Mouse (Mus musculus) stomach, postnatal 0 days (tissue): ENCODE data around the gene Fyn. TPM values are rescaled to one million over a fixed set of nuclear protein-coding genes. Genes with fewer than 3 reads are reported as not detected.

Experiments used
- ATAC-seq: fragments of 200-750 bp; cut with Nextera tagmentation; 2 replicates; pipeline ENCODE4 v1.8.0; 2017; ENCODE audit not compliant: low FRiP score, low TSS enrichment
- DNase-seq: peaks from one replicate; pipeline ENCODE4 v3.0.0-alpha.2; 2016; ENCODE audit warnings: low spot score
- H3K27ac ChIP-seq: fragments of 300-500 bp; sonication (generic); replicated peaks from 2 replicates; pipeline ENCODE4 v1.5.1; 2014; ENCODE audit warnings: mild to moderate bottlenecking, control low read depth
- H3K27me3 ChIP-seq: fragments of 300-500 bp; sonication (generic); 2 replicates; pipeline ENCODE4 v1.6.1; 2014; ENCODE audit warnings: low read length; ENCODE audit not compliant: control insufficient read depth, insufficient read depth
- H3K36me3 ChIP-seq: fragments of 300-500 bp; sonication (generic); 2 replicates; pipeline ENCODE4 v1.6.1; 2014; ENCODE audit warnings: low read length, mixed read lengths; ENCODE audit not compliant: control insufficient read depth, insufficient read depth
- H3K4me1 ChIP-seq: fragments of 300-500 bp; sonication (generic); replicated peaks from 2 replicates; pipeline ENCODE4 v1.6.1; 2014; ENCODE audit warnings: antibody characterized with exemption; ENCODE audit not compliant: control insufficient read depth, insufficient read depth
- H3K4me2 ChIP-seq: fragments of 300-500 bp; sonication (generic); replicated peaks from 2 replicates; pipeline ENCODE4 v1.6.1; 2014; ENCODE audit warnings: low read depth, mild to moderate bottlenecking, control low read depth, moderate library complexity
- H3K4me3 ChIP-seq: fragments of 300-500 bp; sonication (generic); 2 replicates; pipeline ENCODE4 v1.5.1; 2014; ENCODE audit warnings: low read depth, low read length, control low read depth
- H3K9ac ChIP-seq: fragments of 300-500 bp; sonication (generic); 2 replicates; pipeline ENCODE4 v1.6.1; 2014; ENCODE audit warnings: mild to moderate bottlenecking, low read length, control low read depth, mixed read lengths
- H3K9me3 ChIP-seq: fragments of 300-500 bp; sonication (generic); 2 replicates; pipeline ENCODE4 v1.6.1; 2016; ENCODE audit warnings: low read length; ENCODE audit not compliant: control insufficient read depth
- CTCF ChIP-seq: IDR thresholded peaks from 2 replicates; pipeline ENCODE4 v1.5.1; 2016; ENCODE audit warnings: antibody characterized with exemption, low read depth, mild to moderate bottlenecking, moderate library complexity
- EP300 ChIP-seq: optimal IDR thresholded peaks from 2 replicates; pipeline ENCODE3; 2016; ENCODE audit warnings: antibody characterized with exemption
- WGBS: fragments of 180-500 bp; shearing (Covaris S2); extraction: QIAGEN DNeasy Blood & Tissue Kit; methylation state at CpG from one replicate; pipeline ENCODE4 v1.1.7; 2014; 5-methylcytosine and 5-hydroxymethylcytosine counted together
- polyA plus RNA-seq: library from polyadenylated mRNA; unstranded; fragments of >200 nt; fragmentation: Nextera tagmentation; extraction: Ambion mirVana; gene quantifications from 2 replicates; pipeline ENCODE4 v1.2.1, GENCODE M21; 2015

The Fyn gene
- polyA plus RNA-seq, 1 experiment from 2014 or later = 12.5 TPM

DNA sequence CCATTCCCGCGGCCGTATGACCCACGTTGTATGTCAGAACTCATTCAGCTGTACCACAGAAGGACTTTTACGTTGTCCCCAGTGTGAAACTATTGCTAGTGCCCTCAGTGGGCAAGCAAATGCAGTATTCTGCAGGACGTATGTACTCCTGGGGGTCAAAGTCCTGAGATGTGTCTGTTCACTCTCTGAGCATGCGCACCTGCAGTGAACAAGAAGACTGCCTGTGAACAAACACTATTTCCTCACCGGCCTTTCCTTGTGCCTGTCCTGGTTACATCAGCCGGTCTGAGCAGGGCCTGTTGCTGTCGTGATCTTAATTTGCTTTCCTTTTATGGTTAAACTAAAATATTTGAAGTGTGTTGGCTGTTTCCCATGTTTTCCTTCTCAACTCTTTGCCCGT, 77.2 kb downstream of the Fyn start:
- no peaks in the 10 kb centered on the region for H3K36me3 ChIP-seq
- no peak overlapping the region for H3K4me2 ChIP-seq
- H3K27ac ChIP-seq = no peak overlapping the region
- no peak for TF ChIP-seq CTCF
- no peak for TF ChIP-seq EP300
- H3K9me3 ChIP-seq = no peaks in the 10 kb centered on the region
- WGBS = 74% methylated on average over 11 of the region's 11 CpGs
- H3K9ac ChIP-seq = no peak overlapping the region
- no peaks in the 10 kb centered on the region for H3K27me3 ChIP-seq
- ATAC-seq = peak; percentile 67
- no peak for DNase-seq
- H3K4me1 ChIP-seq = no peaks in the 10 kb centered on the region
- no peak overlapping the region for H3K4me3 ChIP-seq

DNA sequence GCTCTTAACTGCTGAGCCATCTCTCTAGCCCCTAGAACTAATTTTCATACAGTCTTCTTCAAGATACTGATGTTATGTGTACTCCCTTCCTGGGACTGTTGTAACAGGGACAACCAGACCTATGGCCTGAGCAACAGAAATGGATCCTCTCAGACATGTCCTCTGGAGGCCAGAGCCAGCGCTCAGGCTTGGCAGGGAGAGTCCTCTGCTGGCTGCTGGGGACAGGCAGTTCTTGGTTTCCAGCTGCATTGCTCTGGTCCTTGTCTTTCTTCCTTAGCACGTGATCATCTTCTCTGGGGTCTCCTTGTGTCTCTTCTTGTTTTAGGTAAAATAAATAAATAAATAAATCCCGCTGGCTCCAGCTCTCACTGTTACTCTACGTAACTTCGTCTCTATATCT, 78.1 kb downstream of the Fyn start:
- Histone ChIP-seq H3K27me3 (no peaks in the 10 kb centered on the region), H3K4me1 (peaks cover under 1% of the 10 kb centered on the region; the same call in 1 of the 2 replicates), H3K9ac (no peak overlapping the region), H3K4me3 (no peak overlapping the region), H3K4me2 (no peak overlapping the region), H3K36me3 (no peaks in the 10 kb centered on the region), H3K9me3 (no peaks in the 10 kb centered on the region), H3K27ac (no peak overlapping the region)
- TF ChIP-seq EP300 = no peak
- no peak for TF ChIP-seq CTCF
- WGBS = 91% methylated on average over 5 of the region's 5 CpGs
- no peak for ATAC-seq
- DNase-seq = no peak

DNA sequence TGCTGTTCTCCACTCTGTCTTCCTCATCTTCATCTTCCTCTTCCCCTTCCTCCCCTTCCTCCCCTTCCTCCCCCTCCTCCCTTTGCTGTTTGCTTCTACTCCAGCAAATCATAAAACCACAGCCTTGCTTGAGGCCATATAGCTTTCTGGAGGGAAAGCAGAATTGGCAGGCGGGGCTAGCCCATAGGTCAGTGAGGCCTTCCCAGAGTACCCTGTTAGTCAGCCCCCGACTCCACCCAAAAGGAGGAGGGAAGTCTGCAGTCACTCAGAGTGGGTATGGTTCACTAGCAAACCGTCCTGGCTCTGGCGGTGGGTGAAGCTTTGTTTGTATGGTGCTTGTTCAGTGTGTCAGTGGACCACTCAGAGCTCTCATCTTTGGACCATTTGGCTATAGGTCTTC, 80.5 kb downstream of the Fyn start:
- 49% methylated on average over 4 of the region's 4 CpGs for WGBS
- no peak overlapping the region for H3K9ac ChIP-seq
- ATAC-seq (no peak), DNase-seq (no peak)
- no peak overlapping the region for H3K27ac ChIP-seq
- H3K9me3 ChIP-seq = no peaks in the 10 kb centered on the region
- H3K27me3 ChIP-seq = no peaks in the 10 kb centered on the region
- H3K4me2 ChIP-seq = no peak overlapping the region
- TF ChIP-seq CTCF (no peak), EP300 (no peak)
- H3K4me1 ChIP-seq = peaks cover 2% of the 10 kb centered on the region; the same call in 1 of the 2 replicates
- no peak overlapping the region for H3K4me3 ChIP-seq
- H3K36me3 ChIP-seq = no peaks in the 10 kb centered on the region

DNA sequence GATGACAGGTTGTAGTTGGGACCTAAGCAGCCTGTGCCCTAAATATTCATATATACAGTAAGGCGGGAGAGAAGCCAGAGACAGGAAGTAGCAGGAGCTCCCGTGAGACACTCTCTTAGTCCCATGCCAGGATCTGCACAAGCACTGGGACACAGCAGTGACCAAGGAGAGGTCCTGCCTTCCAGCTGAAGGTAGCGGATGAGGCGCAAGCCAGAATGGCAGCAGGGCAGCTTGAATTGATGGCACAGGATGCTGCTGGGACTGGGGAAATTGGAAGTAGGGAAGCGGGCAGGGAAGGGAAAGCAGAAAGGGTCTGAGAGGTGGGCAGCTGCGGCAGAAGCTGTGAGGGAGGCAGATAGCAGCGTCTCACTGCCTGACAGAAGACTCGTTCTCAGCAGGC, 81.7 kb downstream of the Fyn start:
- Histone ChIP-seq H3K36me3 (no peaks in the 10 kb centered on the region), H3K9ac (no peak overlapping the region), H3K4me2 (no peak overlapping the region), H3K4me1 (peaks cover 2% of the 10 kb centered on the region; the same call in 1 of the 2 replicates), H3K9me3 (no peaks in the 10 kb centered on the region), H3K4me3 (no peak overlapping the region), H3K27ac (peak overlapping the region; percentile 40; the same call in 1 of the 2 replicates), H3K27me3 (no peaks in the 10 kb centered on the region)
- ATAC-seq (no peak), DNase-seq (no peak)
- 71% methylated on average over 8 of the region's 8 CpGs for WGBS
- TF ChIP-seq EP300 = no peak
- TF ChIP-seq CTCF = no peak

DNA sequence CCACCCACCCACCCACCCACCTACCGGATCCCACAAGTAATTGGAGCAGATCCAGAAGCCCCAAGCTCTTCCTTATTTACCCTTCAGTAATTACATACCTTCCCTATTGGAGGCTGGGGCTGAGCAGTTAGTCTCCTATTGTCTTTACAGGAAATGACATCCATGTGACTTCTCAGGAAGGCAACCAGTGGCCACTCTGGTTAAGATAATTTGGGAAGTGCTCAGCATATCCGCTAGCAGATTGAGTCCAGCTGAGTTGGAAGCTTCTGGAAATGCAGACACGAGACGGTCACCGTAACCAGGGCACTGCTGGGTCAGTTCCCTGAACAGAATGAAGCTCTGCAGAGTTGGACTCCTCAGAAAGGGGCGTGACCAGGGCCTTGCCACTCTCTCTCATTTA, 82.4 kb downstream of the Fyn start:
- DNase-seq = no peak
- Histone ChIP-seq H3K27me3 (no peaks in the 10 kb centered on the region), H3K9ac (no peak overlapping the region), H3K36me3 (no peaks in the 10 kb centered on the region), H3K27ac (no peak overlapping the region), H3K9me3 (no peaks in the 10 kb centered on the region), H3K4me3 (no peak overlapping the region), H3K4me2 (no peak overlapping the region), H3K4me1 (peaks cover 2% of the 10 kb centered on the region; the same call in 1 of the 2 replicates)
- no peak for TF ChIP-seq EP300
- no peak for TF ChIP-seq CTCF
- WGBS = 55% methylated on average over 6 of the region's 6 CpGs
- ATAC-seq = no peak

DNA sequence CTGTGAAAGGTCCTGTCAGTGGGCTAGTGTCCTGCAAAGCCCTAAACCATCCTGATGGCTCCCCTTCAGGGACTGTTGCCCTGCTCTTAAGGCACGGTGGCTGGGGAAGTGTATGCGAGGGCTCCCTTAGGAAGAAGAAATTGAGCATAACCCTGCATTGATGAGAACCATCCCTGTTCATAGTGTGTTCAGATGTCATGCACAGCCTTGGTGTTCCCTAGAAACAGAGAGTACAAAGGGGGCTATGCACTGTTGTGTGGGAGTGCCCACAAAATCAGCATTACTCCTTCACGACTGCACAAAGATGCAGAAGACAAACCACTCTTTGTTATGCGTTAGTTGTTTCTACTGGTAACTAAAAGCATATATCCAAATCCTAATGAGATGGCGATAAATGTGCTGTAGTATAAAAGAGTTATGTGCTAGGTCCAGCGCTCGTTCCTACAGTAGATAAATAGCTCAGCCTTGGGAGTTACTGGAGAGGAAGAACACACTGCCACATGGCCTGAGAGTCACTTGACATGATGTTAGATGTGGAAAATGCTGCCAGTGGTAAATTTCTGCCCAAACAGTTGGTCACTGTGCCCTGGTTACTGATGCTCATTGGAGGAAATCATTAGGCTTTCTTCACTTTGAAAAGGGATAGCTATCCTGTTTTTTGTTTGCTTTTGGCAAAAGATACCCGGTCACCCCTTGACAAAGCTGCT, 83.4 kb downstream of the Fyn start:
- no peak overlapping the region for H3K4me3 ChIP-seq
- no peaks in the 10 kb centered on the region for H3K27me3 ChIP-seq
- ATAC-seq = no peak
- no peaks in the 10 kb centered on the region for H3K36me3 ChIP-seq
- DNase-seq = no peak
- H3K9ac ChIP-seq = no peak overlapping the region
- H3K27ac ChIP-seq = no peak overlapping the region; the same call in 1 of the 2 replicates
- 75% methylated on average over 8 of the region's 8 CpGs for WGBS
- TF ChIP-seq EP300 (no peak), CTCF (no peak)
- H3K4me1 ChIP-seq = peaks cover 2% of the 10 kb centered on the region; the same call in 1 of the 2 replicates
- H3K9me3 ChIP-seq = no peaks in the 10 kb centered on the region
- no peak overlapping the region for H3K4me2 ChIP-seq
